Mouse (Mus musculus) thymus, adult 2 months (tissue): Measurements from ENCODE around the gene Ctrc.

Experiments
- CTCF ChIP-seq: fragments of 200-500 bp; IDR thresholded peaks from 2 replicates; pipeline ENCODE4 v1.5.1; 2012; ENCODE audit warnings: mild to moderate bottlenecking, control low read depth, low read length, moderate library complexity, borderline replicate concordance; ENCODE audit not compliant: control insufficient read depth, poor library complexity, insufficient read depth; ENCODE audit errors: extremely low read depth
- POLR2A ChIP-seq: fragments of 200-500 bp; IDR thresholded peaks from 2 replicates; pipeline ENCODE4 v1.6.1; 2012; ENCODE audit warnings: mild to moderate bottlenecking, low read length, control low read depth, moderate library complexity; ENCODE audit not compliant: control insufficient read depth, poor library complexity, insufficient read depth; ENCODE audit errors: extremely low read depth

- TF ChIP-seq POLR2A = no peak
- no peak for TF ChIP-seq CTCF
Observed at GRCm38 (mm10) chr4:141822089-141822488, 24.1 kb downstream of the Ctrc start.
